In the genomic region with DNA sequence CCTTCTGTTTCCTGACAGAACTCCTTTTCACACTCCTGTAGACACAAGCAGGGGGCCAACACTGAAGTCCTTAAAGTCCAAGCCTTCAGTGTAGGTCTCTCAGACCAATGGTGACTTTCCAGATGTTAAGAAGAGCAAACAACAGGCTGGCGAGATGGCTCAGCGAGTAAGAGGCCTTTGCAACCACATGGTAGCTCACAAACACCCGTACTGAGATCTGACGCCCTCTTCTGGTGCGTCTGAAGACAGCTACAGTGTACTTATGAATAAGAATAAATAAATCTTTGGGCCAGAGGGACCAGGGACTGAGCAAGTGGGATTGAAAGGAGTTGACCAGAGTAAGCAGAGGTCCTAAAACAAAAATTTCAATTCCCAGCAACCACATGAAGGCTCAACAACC, we compare ENCODE assay signal across 7 mouse cellular contexts.
DNase-seq lines count a peak whose midpoint lies in the region; ATAC-seq and TF ChIP-seq lines count a peak whose summit lies in the region.

No protein-coding gene starts in this region.

- WGBS in heart, embryonic 14.5 days, result 54% methylated on average over 5 of the region's 5 CpGs
- WGBS in liver, embryonic 14.5 days (ENCODE audit: insufficient replicate concordance), result 36% methylated on average over 5 of the region's 5 CpGs
- 42% methylated on average over 5 of the region's 5 CpGs for WGBS in liver, embryonic 11.5 days
- WGBS in neural tube, embryonic 15.5 days, result 43% methylated on average over 5 of the region's 5 CpGs

- peaks cover 38% of the 10 kb centered on the region for H3K36me3 ChIP-seq in heart, embryonic 14.5 days (ENCODE audit: control insufficient read depth, insufficient read depth, low read length)
- H3K36me3 ChIP-seq in liver, embryonic 14.5 days (replicated peaks; ENCODE audit: control insufficient read depth, insufficient read depth, low read depth), result 0 out of 2 replicates have a peak, but pooled peaks cover 3% of the 10 kb centered on the region
- no peaks in the 10 kb centered on the region for H3K36me3 ChIP-seq in liver, embryonic 11.5 days (ENCODE audit: control insufficient read depth, insufficient read depth, low read length)
- peaks cover 38% of the 10 kb centered on the region for H3K36me3 ChIP-seq in neural tube, embryonic 15.5 days

- peaks cover 3 to 41% of the 10 kb centered on the region in 2 experiments for H3K4me1 ChIP-seq in heart, embryonic 14.5 days (ENCODE audit: control insufficient read depth in 2 of 2, insufficient read depth in 2 of 2, low read length in 2 of 2)
- H3K4me1 ChIP-seq in liver, embryonic 14.5 days (replicated peaks; ENCODE audit: control insufficient read depth in 2 of 2, insufficient read depth in 2 of 2, low read length in 1 of 2), result peaks cover 0 to 5% of the 10 kb centered on the region in 2 experiments; a peak in 2 of 4 replicates
- H3K4me1 ChIP-seq in liver, embryonic 11.5 days (replicated peaks; ENCODE audit: control insufficient read depth, insufficient read depth, low read length), result no peaks in the 10 kb centered on the region
- peaks cover 12% of the 10 kb centered on the region for H3K4me1 ChIP-seq in neural tube, embryonic 15.5 days

- no peaks in the 10 kb centered on the region for H3K9me3 ChIP-seq in heart, embryonic 14.5 days (ENCODE audit: control insufficient read depth, low read length)
- H3K9me3 ChIP-seq in liver, embryonic 14.5 days (ENCODE audit: control insufficient read depth, low read length), result no peaks in the 10 kb centered on the region
- H3K9me3 ChIP-seq in liver, embryonic 11.5 days (ENCODE audit: control insufficient read depth, low read length), result no peaks in the 10 kb centered on the region
- H3K9me3 ChIP-seq in neural tube, embryonic 15.5 days (replicated peaks), result no peaks in the 10 kb centered on the region

- H3K9ac ChIP-seq in heart, embryonic 14.5 days (ENCODE audit: low read length), result peak overlapping the region; percentile 3; the same call in 1 of the 2 replicates
- H3K9ac ChIP-seq in liver, embryonic 14.5 days (replicated peaks), result no peak overlapping the region
- H3K9ac ChIP-seq in liver, embryonic 11.5 days (ENCODE audit: low read depth, low read length), result no peak overlapping the region
- H3K9ac ChIP-seq in neural tube, embryonic 15.5 days (replicated peaks), result no peak overlapping the region

- H3K27ac ChIP-seq in heart, embryonic 14.5 days (replicated peaks in 1 of 2; ENCODE audit: control insufficient read depth in 1 of 2, insufficient read depth in 1 of 2, low read depth in 2 of 2, low read length in 2 of 2), result peak overlapping the region in 1 of 2 experiments; percentile 10; a peak in 1 of 4 replicates
- no peak overlapping the region for H3K27ac ChIP-seq in liver, embryonic 14.5 days
- H3K27ac ChIP-seq in liver, embryonic 11.5 days (ENCODE audit: low read depth, low read length), result no peak overlapping the region
- 0 out of 2 replicates have a peak overlapping the region, but pooled peaks have one; percentile 28 for H3K27ac ChIP-seq in neural tube, embryonic 15.5 days (replicated peaks)

- no peak for TF ChIP-seq EP300 in liver, embryonic 14.5 days (IDR thresholded peaks at IDR 0.05; ENCODE audit: low read depth)

- TF ChIP-seq CTCF in liver, embryonic 14.5 days (IDR thresholded peaks at IDR 0.05; ENCODE audit: low read depth), result peak; percentile 41

- no peak overlapping the region for H3K4me2 ChIP-seq in heart, embryonic 14.5 days (ENCODE audit: low read length)
- H3K4me2 ChIP-seq in liver, embryonic 14.5 days (ENCODE audit: low read depth), result no peak overlapping the region
- no peak overlapping the region for H3K4me2 ChIP-seq in liver, embryonic 11.5 days
- no peak overlapping the region for H3K4me2 ChIP-seq in neural tube, embryonic 15.5 days

- H3K4me3 ChIP-seq in heart, embryonic 14.5 days (ENCODE audit: control insufficient read depth in 1 of 2, insufficient read depth in 1 of 2, low read depth in 1 of 2, low read length in 2 of 2), result no peak overlapping the region
- H3K4me3 ChIP-seq in liver, embryonic 14.5 days (ENCODE audit: insufficient read depth in 1 of 2, low read depth in 2 of 2, low read length in 2 of 2), result no peak overlapping the region
- no peak overlapping the region for H3K4me3 ChIP-seq in liver, embryonic 11.5 days (ENCODE audit: low read depth, low read length)
- no peak overlapping the region for H3K4me3 ChIP-seq in neural tube, embryonic 15.5 days (replicated peaks)

- no peak for DNase-seq in heart, adult 18-20 months
- no peak for DNase-seq in liver, embryonic 14.5 days (ENCODE audit: low read depth in 3 of 3, low spot score in 3 of 3)
- no peak for DNase-seq in liver, embryonic 11.5 days (ENCODE audit: low spot score)
- DNase-seq in ES-CJ7 (ENCODE audit: low read depth, low spot score), result peak; percentile 40
- DNase-seq in thymus, postnatal 10 days (ENCODE audit: low spot score in 2 of 2), result no peak

- H3K27me3 ChIP-seq in heart, embryonic 14.5 days (ENCODE audit: control insufficient read depth, insufficient read depth, low read length), result no peaks in the 10 kb centered on the region
- H3K27me3 ChIP-seq in liver, embryonic 14.5 days (ENCODE audit: control insufficient read depth, insufficient read depth, low read length), result no peaks in the 10 kb centered on the region
- H3K27me3 ChIP-seq in liver, embryonic 11.5 days (replicated peaks; ENCODE audit: control insufficient read depth, insufficient read depth, low read length), result no peaks in the 10 kb centered on the region
- no peaks in the 10 kb centered on the region for H3K27me3 ChIP-seq in neural tube, embryonic 15.5 days (replicated peaks)

- no peak for ATAC-seq in heart, embryonic 14.5 days (ENCODE audit: insufficient number of reproducible peaks, insufficient read depth, low FRiP score, low read depth)
- no peak for ATAC-seq in liver, embryonic 14.5 days (ENCODE audit: insufficient read depth)
- ATAC-seq in liver, embryonic 11.5 days (replicated peaks; ENCODE audit: low FRiP score), result no peak
- no peak for ATAC-seq in neural tube, embryonic 15.5 days (ENCODE audit: low FRiP score)
